Mouse (Mus musculus): ENCODE measurements around the gene Cux1. TPM values are rescaled to one million over a fixed set of nuclear protein-coding genes. Genes with fewer than 3 reads are reported as not detected.

The Cux1 gene
- polyA plus RNA-seq, 1 experiment from 2014 or later: 163 TPM

Small RNA genes lying within 50 kb of the gene (microRNA-seq; reads per million reads assigned to microRNA genes)
- gene Mir721 (ENCODE audit: insufficient number of aligned reads): not detected

Other genes with a start within 250 kb of the Cux1 start
- gene Myl10, start 125.7 kb upstream of the Cux1 start, polyA plus RNA-seq (2014; fragmentation: Nextera tagmentation; extraction: Ambion mirVana): not detected in 2 replicates

Data from forebrain, embryonic 11.5 days (tissue).